Mouse (Mus musculus): ENCODE results near the gene Fam228a.
A peak's percentile ranks its signal among the peaks of the same experiment; 100 is the strongest.
"Not testable (repeated sequence)": the region's sequence is repeated elsewhere in the genome, so short reads cannot be mapped to it uniquely, and the experiment has no call there.

Fam228a gene

GRCm38 (mm10) chr12:4738031-4738576, at the start of gene Fam228a:
TSS of gene Fam228a (minus strand) at chr12:4738430.
- DNase-seq (ENCODE audit: low spot score) = no peak

- no peak for DNase-seq (ENCODE audit: low spot score)
These were observed 46.2 kb upstream of the Fam228a start for GRCm38 (mm10) chr12:4784466-4784865.

- DNase-seq (ENCODE audit: low spot score) = no peak
These were observed 45.4 kb upstream of the Fam228a start for GRCm38 (mm10) chr12:4783598-4783997.

- not testable (repeated sequence) for DNase-seq (ENCODE audit: low spot score)
These were observed 43.6 kb upstream of the Fam228a start for GRCm38 (mm10) chr12:4781725-4782404.

GRCm38 (mm10) chr12:4781270-4781669, 43.0 kb upstream of the Fam228a start:
- DNase-seq (ENCODE audit: low spot score) = no peak

- DNase-seq (ENCODE audit: low spot score) = no peak
These were observed 42.0 kb upstream of the Fam228a start for GRCm38 (mm10) chr12:4780245-4780644.

GRCm38 (mm10) chr12:4777734-4778133, 39.5 kb upstream of the Fam228a start:
- no peak for DNase-seq (ENCODE audit: low spot score)

- DNase-seq (ENCODE audit: low spot score) = no peak
These were observed 37.3 kb upstream of the Fam228a start for GRCm38 (mm10) chr12:4775588-4775949.

- no peak for DNase-seq (ENCODE audit: low spot score)
These were observed 36.8 kb upstream of the Fam228a start for GRCm38 (mm10) chr12:4774895-4775587.

- DNase-seq (ENCODE audit: low spot score) = no peak
These were observed 31.1 kb upstream of the Fam228a start for GRCm38 (mm10) chr12:4769333-4769723.

GRCm38 (mm10) chr12:4768492-4769332, 30.5 kb upstream of the Fam228a start, which contains the start of the genes Pfn4 and Fam228b:
TSS of gene Pfn4 (plus strand) at chr12:4769022.
TSS of gene Fam228b (minus strand) at chr12:4769267.
- peak; percentile 96 for DNase-seq (ENCODE audit: low spot score)

GRCm38 (mm10) chr12:4757060-4757459, 18.8 kb upstream of the Fam228a start:
- DNase-seq (ENCODE audit: low spot score) = no peak

GRCm38 (mm10) chr12:4754451-4754850, 16.2 kb upstream of the Fam228a start:
- DNase-seq (ENCODE audit: low spot score) = not testable (repeated sequence)

- DNase-seq (ENCODE audit: low spot score) = no peak
These were observed 6.3 kb upstream of the Fam228a start for GRCm38 (mm10) chr12:4744486-4744885.

- DNase-seq (ENCODE audit: low spot score) = no peak
These were observed 4.0 kb upstream of the Fam228a start for GRCm38 (mm10) chr12:4742183-4742582.

- DNase-seq (ENCODE audit: low spot score) = no peak
These were observed 2.6 kb upstream of the Fam228a start for GRCm38 (mm10) chr12:4740823-4741222.

- no peak for DNase-seq (ENCODE audit: low spot score)
These were observed 5.9 kb downstream of the Fam228a start for GRCm38 (mm10) chr12:4732332-4732731.

- DNase-seq (ENCODE audit: low spot score) = no peak
These were observed 6.6 kb downstream of the Fam228a start for GRCm38 (mm10) chr12:4731629-4732028.

GRCm38 (mm10) chr12:4729165-4729564, 9.1 kb downstream of the Fam228a start:
- DNase-seq (ENCODE audit: low spot score) = no peak

- DNase-seq (ENCODE audit: low spot score) = peak; percentile 29
These were observed 18.2 kb downstream of the Fam228a start for GRCm38 (mm10) chr12:4719762-4720754.
